Mouse (Mus musculus): Measurements from ENCODE around the gene Bcl2l13.

DNA sequence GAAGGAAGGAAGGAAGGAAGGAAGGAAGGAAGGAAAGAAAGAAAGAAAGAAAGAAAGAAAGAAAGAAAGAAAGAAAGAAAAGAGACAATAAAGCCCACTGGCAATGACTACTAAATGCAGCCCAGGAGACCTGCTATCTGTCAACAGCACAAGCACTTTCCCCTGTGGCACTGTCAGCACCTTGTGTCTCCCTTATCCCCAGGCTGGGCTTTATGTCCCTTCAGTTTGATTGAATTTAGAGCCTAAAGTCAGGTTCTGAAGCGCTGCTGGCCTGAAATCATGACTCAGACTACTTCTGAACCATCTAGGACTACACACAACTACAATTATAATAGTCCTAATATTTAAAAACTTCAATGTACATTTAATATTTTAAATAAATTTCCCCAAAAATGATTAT lies 15.1 kb upstream of the Bcl2l13 start:
- TF ChIP-seq CTCF (IDR thresholded peaks at IDR 0.05; ENCODE audit: control insufficient read depth, insufficient read depth, low read length) (no peak), POLR2A (IDR thresholded peaks at IDR 0.05; ENCODE audit: borderline replicate concordance, control insufficient read depth, low read depth, low read length) (no peak)
